Mouse (Mus musculus) spleen, adult 2 months (tissue): Measurements from ENCODE around the gene Spout1.

Experiments used
- CTCF ChIP-seq: fragments of 200-500 bp; IDR thresholded peaks from 2 replicates; pipeline ENCODE4 v1.5.1; 2011; ENCODE audit warnings: mild to moderate bottlenecking, inconsistent platforms; ENCODE audit not compliant: insufficient read depth, insufficient read length, insufficient replicate concordance; ENCODE audit errors: extremely low read depth
- POLR2A ChIP-seq: fragments of 200-500 bp; IDR thresholded peaks from 2 replicates; pipeline ENCODE4 v1.6.1; 2011; ENCODE audit warnings: low read depth, low read length, inconsistent platforms

DNA sequence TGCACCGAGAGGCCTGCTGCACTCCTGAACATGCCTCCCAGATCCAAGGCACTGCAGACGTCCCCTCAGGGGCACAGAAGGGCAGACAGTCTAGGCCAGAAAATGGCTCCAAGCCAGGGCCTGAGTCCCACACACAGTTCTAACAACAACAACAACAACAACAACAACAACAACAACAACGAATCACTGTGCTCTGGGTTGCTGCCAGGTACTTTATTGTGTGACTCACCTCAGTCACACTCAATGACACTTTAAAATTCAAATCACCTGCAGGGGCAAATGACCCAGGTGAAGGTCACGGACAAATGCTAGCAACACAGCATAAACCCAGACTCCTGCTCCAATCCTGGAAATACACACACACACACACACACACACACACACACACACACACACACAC lies 19.8 kb upstream of the Spout1 start:
- TF ChIP-seq CTCF = no peak
- TF ChIP-seq POLR2A = no peak
